Comparison of ENCODE assay signal across 11 mouse cellular contexts in genomic region chr1:84590534-84590933, GRCm38 (mm10).
"Had no signal": no experiment of that assay in that cellular context is flagged by ENCODE, and none has a peak within 500 bp of the region (broad histone marks: within the 10 kb centered on the region; RNA-seq: fewer than 3 reads in every experiment).

No protein-coding gene starts in this region.

- ATAC-seq: lung, postnatal 0 days had no signal

- H3K27me3 ChIP-seq: liver, embryonic 15.5 days; megakaryocyte, embryonic 14.5 days had no signal

- H3K27ac ChIP-seq: left cerebral cortex, adult 2 months; limb, embryonic 10.5 days; liver, embryonic 15.5 days; macrophage; stomach, postnatal 0 days had no signal

- H3K9ac ChIP-seq: liver, embryonic 15.5 days had no signal

- H3K36me3 ChIP-seq: limb, embryonic 10.5 days; liver, embryonic 15.5 days had no signal

- H3K4me3 ChIP-seq: left cerebral cortex, adult 2 months; limb, embryonic 10.5 days; liver, embryonic 15.5 days; megakaryocyte, embryonic 14.5 days had no signal

- H3K4me1 ChIP-seq: liver, embryonic 15.5 days; megakaryocyte, embryonic 14.5 days had no signal

- H3K9me3 ChIP-seq: limb, embryonic 10.5 days; liver, embryonic 15.5 days had no signal

- H3K4me2 ChIP-seq: liver, embryonic 11.5 days; liver, embryonic 15.5 days had no signal

- DNase-seq: kidney, adult 8-10 months; kidney, postnatal 25 days; lung, adult 2 months had no signal
